Mouse (Mus musculus) brain, embryonic 14.5 days (tissue): ENCODE measurements around the gene Dync1h1. TPM values are rescaled to one million over a fixed set of nuclear protein-coding genes. Genes with fewer than 3 reads are reported as not detected.

Experiments
- DNase-seq: peaks from one replicate; pipeline ENCODE4 v3.0.0-alpha.2; 2011; ENCODE audit warnings: low read depth
- CTCF ChIP-seq: fragments of 200-500 bp; IDR thresholded peaks from 2 replicates; pipeline ENCODE4 v1.5.1; 2012; ENCODE audit warnings: inconsistent platforms, mild to moderate bottlenecking, moderate library complexity, borderline replicate concordance; ENCODE audit not compliant: insufficient read depth, insufficient read length; ENCODE audit errors: extremely low read depth
- POLR2A ChIP-seq: fragments of 200-500 bp; IDR thresholded peaks from 2 replicates; pipeline ENCODE4 v1.6.1; 2012; ENCODE audit warnings: mild to moderate bottlenecking, inconsistent platforms, borderline replicate concordance; ENCODE audit not compliant: poor library complexity, insufficient read depth, insufficient read length, severe bottlenecking; ENCODE audit errors: extremely low read depth
- polyA plus RNA-seq: library from polyadenylated mRNA; depleted of rRNA; stranded (reverse); fragments of >200 nt; gene quantifications from 2 replicates; pipeline ENCODE4 v1.2.3, GENCODE M21; 2012

Gene Dync1h1
- polyA plus RNA-seq, 1 experiment, result 496 TPM

DNA sequence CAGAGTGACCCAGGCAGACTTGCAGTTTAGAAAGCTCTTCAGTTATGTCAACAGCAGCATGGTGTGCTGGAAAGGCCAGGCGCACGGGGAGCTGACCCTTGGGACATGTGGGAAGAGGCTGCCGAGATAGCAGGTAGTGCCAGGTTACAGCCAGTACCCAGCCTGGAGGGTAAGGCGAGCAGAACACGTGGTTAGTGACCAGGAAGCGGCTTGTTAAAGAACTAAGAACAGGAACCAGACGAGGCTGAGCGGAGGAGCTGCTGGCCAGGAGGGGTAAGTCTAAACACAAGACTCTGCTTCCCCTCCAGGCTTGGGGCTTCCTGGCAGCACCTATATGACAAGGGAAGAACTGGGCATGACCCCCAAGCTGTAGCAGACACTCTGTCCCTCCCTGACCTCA lies 27.6 kb upstream of the Dync1h1 start:
- TF ChIP-seq CTCF (no peak), POLR2A (no peak)
- no peak for DNase-seq

- DNase-seq, result no peak
- TF ChIP-seq POLR2A (no peak), CTCF (no peak)
Measured at GRCm38 (mm10) chr12:110575926-110576325, 25.3 kb upstream of the Dync1h1 start.

- TF ChIP-seq POLR2A, result no peak
- no peak for TF ChIP-seq CTCF
- DNase-seq, result no peak
Measured at GRCm38 (mm10) chr12:110578333-110578732, 22.9 kb upstream of the Dync1h1 start.

DNA sequence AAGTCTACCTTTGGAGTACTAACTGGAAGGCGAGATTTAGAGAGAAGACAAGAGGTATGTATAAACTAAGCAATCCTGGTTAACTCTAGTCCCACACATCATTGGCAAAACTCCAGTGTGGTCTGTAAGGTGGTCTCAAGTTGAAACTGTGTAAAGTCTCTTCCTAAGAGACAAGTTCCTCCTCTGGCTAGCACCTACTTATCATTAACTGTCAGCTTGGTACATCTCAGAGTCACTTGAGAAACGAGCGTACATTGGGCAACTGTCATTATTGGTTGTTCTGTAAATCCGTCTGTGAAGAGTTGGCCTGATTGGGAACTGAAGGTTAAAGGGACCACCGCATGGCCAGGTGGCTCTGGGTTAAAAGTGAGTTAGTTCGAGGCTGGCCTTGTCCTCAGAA lies 12.6 kb upstream of the Dync1h1 start:
- no peak for TF ChIP-seq CTCF
- TF ChIP-seq POLR2A, result no peak
- no peak for DNase-seq

DNA sequence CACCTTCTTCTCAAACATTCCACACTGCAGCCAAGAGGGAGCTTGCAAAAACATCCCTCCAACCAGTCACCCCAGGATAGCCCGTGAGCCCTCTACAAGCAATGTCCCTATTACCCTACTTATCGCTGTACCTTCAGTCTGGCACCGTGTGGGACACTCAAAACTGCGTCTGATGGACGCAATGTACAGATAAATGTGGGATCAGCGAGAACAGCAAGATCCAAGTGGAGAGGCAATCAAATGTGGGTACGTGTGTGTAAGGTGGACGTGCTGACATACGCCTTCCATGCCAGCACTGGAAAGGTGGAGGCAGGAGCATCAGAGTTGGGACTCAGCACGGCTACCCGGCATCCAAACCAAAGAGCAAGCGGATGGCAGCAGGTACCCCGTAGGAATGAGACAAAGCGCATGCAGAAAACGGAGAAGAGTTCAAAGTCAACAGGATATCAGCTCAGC lies 10.4 kb upstream of the Dync1h1 start:
- no peak for DNase-seq
- TF ChIP-seq CTCF (no peak), POLR2A (no peak)

DNA sequence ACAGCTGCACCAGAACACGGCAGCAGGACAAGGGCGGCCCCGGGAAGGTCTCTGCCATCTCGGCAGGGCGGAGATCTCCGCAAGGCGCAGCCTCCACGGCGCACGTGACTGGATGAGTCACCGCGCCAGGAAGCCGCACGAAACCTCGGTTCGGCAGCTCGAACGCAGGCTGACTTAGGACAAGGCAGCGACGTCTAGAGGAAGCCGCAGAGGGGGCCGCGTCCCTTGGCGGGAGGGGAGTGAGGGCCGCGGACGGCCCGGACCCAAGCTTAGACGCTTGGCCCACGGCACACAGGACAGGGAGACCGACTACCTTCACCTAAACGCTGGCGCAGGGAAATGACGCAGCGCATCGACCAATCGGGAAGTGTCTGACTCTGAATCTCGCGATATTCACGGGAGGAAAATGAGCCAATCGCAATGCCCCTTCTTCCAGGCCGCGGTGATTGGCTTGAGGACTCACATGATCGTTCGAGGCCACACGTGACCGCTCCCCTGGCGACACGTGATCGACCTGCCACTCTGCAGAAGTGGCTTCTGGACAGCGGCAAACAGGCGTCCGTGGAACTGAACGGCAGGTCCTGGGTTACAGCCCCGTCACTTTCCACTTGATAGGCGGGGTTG lies 9.9 kb upstream of the Dync1h1 start:
- TF ChIP-seq POLR2A, result peak; percentile 67; the same call in 1 of the 2 replicates
- TF ChIP-seq CTCF, result no peak
- DNase-seq, result peak; percentile 100

GRCm38 (mm10) chr12:110598527-110598926 lies 2.7 kb upstream of the Dync1h1 start:
- peak; percentile 80 for TF ChIP-seq CTCF
- TF ChIP-seq POLR2A, result no peak
- DNase-seq, result peak; percentile 71

DNA sequence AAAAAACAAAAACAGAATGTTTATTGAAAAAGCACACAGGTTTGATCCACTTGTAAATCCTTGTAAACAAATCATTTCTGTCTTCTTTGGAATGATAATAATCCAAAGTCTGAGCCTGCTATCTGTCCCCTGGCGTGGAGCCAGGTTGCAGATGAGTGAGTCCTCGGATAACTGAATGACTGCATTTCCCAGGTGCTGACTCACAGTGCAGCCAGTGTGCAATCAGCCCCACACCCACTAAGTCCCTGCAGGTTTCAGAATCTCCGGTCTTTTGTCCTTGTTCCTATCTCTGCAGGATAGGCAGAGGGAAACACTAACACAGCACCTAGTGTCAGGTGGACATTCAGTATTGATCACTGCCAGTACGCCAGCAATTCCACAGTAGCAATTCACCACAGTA lies 1.5 kb upstream of the Dync1h1 start:
- no peak for DNase-seq
- TF ChIP-seq POLR2A, result no peak
- no peak for TF ChIP-seq CTCF

DNA sequence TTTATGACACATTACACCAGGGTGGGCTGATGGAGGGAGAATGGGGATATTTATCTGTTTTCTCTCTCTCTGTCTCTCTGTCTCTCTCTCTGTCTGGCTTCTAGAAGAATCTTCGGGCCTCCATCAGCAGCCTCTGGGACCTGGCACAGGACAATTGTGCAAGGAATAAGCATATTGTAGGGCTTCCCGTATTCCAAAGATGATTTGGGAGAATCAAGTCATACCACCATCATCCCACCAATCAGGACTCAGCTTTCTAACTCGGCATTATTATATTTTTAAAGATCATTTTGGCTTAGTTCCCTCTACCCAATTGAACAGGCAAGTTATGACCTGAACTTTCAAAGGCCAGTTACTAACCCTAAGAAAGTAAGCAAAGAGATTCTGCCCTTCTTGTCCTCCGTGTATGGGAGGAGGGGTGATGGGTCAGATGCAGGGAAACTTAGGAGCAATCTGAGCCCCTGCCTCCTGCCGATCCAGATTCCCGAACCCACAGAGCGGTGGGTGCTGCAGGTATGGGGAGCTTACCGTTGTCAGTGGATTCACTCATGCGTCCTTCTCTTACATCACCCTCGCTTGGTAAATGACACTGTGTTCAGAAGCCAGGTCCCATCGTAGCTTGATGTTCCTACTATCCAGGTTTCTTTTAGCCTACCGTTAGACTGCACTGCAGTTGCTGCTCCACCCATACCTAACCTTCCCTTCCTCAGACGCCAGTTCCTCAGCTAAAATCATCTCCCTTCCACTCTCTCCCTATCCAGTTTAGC lies 844 bp upstream of the Dync1h1 start:
- TF ChIP-seq CTCF, result no peak
- no peak for TF ChIP-seq POLR2A
- DNase-seq, result no peak

GRCm38 (mm10) chr12:110606161-110606560 lies 4.9 kb downstream of the Dync1h1 start:
- TF ChIP-seq CTCF, result no peak
- TF ChIP-seq POLR2A, result no peak
- DNase-seq, result no peak

GRCm38 (mm10) chr12:110606676-110607075 lies 5.4 kb downstream of the Dync1h1 start:
- no peak for DNase-seq

More at GRCm38 (mm10) chr12:110606676-110607075, 5.4 kb downstream of the Dync1h1 start:
- no peak for TF ChIP-seq POLR2A
- TF ChIP-seq CTCF, result no peak
